Mouse (Mus musculus): ENCODE results near the gene Cdkal1. TPM values are rescaled to one million over a fixed set of nuclear protein-coding genes. Genes with fewer than 3 reads are reported as not detected.

The Cdkal1 gene
- polyA plus RNA-seq, 1 experiment = 5.6 TPM

DNA sequence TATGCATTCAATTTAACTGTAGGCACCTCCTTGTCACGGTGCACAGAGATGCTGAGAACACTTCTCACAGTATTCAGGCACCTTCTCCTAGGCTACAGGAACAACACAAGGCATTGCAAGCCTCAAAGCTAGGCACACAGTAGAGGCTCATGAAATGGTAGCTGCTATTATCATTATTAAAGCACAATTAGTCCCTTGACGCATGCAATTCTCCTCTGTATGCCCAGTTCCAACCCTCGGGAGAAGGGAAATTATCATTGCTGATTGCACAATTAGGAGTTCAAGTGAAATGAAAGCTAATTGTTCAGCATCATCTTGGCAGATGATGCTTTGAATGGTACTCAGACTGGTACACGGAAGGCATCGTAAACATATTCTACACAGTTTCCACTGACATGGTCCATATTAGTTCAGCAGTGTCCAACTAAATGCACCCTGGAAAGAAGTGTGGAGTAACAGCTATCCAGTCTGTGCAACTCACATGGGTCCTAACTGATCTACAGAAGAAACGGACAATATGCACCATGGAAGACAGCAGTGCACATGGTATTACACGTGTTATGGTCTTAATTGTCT is 506.0 kb downstream of the Cdkal1 start:
- H3K4me2 ChIP-seq (ENCODE audit: low read depth) = no peak overlapping the region
- no peak overlapping the region for H3ac ChIP-seq (ENCODE audit: control insufficient read depth, insufficient read length)
- no peaks in the 10 kb centered on the region for H3K27me3 ChIP-seq (ENCODE audit: control insufficient read depth, insufficient read depth, insufficient read length)
- H3K36me3 ChIP-seq (ENCODE audit: control insufficient read depth, insufficient read depth) = no peaks in the 10 kb centered on the region
- TF ChIP-seq TCF12 (IDR thresholded peaks at IDR 0.05; ENCODE audit: insufficient read depth, poor library complexity, severe bottlenecking) = no peak
- no peak for TF ChIP-seq CEBPB (IDR thresholded peaks at IDR 0.05; ENCODE audit: insufficient read depth, poor library complexity, severe bottlenecking)
- TF ChIP-seq REST (IDR thresholded peaks at IDR 0.05; ENCODE audit: insufficient read depth, insufficient read length) = no peak
- no peak for TF ChIP-seq TCF3 (IDR thresholded peaks at IDR 0.05; ENCODE audit: insufficient read length, low read depth)
- TF ChIP-seq POLR2AphosphoS2 (IDR thresholded peaks at IDR 0.05; ENCODE audit: insufficient read length, low read depth) = no peak
- TF ChIP-seq POLR2A (IDR thresholded peaks at IDR 0.05; ENCODE audit: insufficient read length, low read depth) = no peak
- TF ChIP-seq E2F4 (IDR thresholded peaks at IDR 0.05; ENCODE audit: insufficient read depth) = no peak
- TF ChIP-seq SRF (IDR thresholded peaks at IDR 0.05; ENCODE audit: control insufficient read depth, insufficient read length, low read depth) = no peak
- no peaks in the 10 kb centered on the region for H3K79me2 ChIP-seq (ENCODE audit: control insufficient read depth, insufficient read depth)
- no peak overlapping the region for H3K4me3 ChIP-seq

DNA sequence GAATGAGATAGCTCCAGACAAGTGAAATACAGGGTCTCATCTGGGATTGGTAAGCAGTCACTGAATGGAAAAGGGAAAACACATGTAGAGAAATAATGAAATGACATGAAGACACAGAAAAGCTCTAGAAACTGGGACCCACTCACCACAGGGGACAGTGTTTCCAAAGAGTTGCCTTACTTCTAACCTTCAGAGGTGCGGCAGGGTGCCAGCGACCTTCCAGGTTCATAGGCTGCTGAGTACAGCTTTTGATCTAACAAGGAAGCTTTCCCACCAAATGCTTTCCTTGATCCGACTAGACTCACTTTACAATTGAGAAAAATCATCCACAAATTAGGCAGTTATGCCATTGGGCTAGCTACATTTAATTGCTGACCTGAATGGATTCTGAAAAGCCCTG is 507.1 kb downstream of the Cdkal1 start:
- TF ChIP-seq SRF (IDR thresholded peaks at IDR 0.05; ENCODE audit: control insufficient read depth, insufficient read length, low read depth) (no peak), POLR2AphosphoS2 (IDR thresholded peaks at IDR 0.05; ENCODE audit: insufficient read length, low read depth) (no peak), CEBPB (IDR thresholded peaks at IDR 0.05; ENCODE audit: insufficient read depth, poor library complexity, severe bottlenecking) (no peak), E2F4 (IDR thresholded peaks at IDR 0.05; ENCODE audit: insufficient read depth) (no peak), TCF12 (IDR thresholded peaks at IDR 0.05; ENCODE audit: insufficient read depth, poor library complexity, severe bottlenecking) (no peak), MYOD1 (IDR thresholded peaks at IDR 0.05; ENCODE audit: control insufficient read depth in 1 of 3, insufficient read length in 2 of 3, low read depth in 2 of 3) (no peak), USF1 (IDR thresholded peaks at IDR 0.05; ENCODE audit: low read depth) (no peak), MYOG (IDR thresholded peaks at IDR 0.05; ENCODE audit: control insufficient read depth in 1 of 3, insufficient read depth in 1 of 3, insufficient read length in 2 of 3, low read depth in 2 of 3) (no peak), POLR2A (IDR thresholded peaks at IDR 0.05; ENCODE audit: insufficient read length, low read depth) (no peak), TCF3 (IDR thresholded peaks at IDR 0.05; ENCODE audit: insufficient read length, low read depth) (no peak), MAX (IDR thresholded peaks at IDR 0.05; ENCODE audit: low read depth) (no peak), REST (IDR thresholded peaks at IDR 0.05; ENCODE audit: insufficient read depth, insufficient read length) (no peak)
- no peaks in the 10 kb centered on the region for H3K36me3 ChIP-seq (ENCODE audit: control insufficient read depth, insufficient read depth)
- no peak overlapping the region for H3ac ChIP-seq (ENCODE audit: control insufficient read depth, insufficient read length)
- H3K79me2 ChIP-seq (ENCODE audit: control insufficient read depth, insufficient read depth) = no peaks in the 10 kb centered on the region
- H3K4me3 ChIP-seq = no peak overlapping the region
- H3K27me3 ChIP-seq (ENCODE audit: control insufficient read depth, insufficient read depth, insufficient read length) = no peaks in the 10 kb centered on the region
- no peak overlapping the region for H3K4me2 ChIP-seq (ENCODE audit: low read depth)

DNA sequence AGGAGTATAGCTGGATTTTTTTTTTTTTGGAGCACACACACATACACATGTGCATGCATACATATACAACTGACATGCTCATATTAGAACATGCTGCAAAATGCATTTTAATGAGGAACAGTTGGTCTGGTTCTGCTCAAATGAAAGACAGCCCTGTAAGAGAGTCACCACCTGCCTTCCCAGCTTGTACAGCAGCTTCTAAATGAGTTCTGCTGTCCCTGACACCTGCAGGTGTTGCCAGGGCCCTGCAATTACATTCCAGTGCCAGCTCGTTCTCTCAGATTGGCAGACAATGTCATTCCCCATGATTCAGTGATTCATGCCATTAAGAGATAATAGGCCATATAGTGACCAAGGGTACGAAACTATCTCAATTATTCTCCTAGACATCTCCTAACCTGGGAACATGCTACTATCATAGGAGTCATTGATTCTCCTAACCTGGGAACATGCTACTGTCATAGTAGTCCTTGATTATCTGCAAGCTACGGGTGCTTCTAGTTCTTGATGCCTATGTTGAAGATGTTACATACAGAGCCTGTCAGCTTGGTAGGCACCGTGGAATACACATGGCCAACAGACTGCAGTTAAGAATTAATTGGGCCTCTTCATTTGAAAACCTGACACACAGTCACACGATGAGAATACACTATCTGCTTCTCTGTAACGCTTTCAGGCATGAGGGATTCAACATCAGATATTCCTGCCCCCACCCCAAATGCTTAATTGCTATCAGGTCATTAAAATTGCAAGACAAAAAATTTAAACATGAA is 522.6 kb downstream of the Cdkal1 start:
- TF ChIP-seq TCF12 (IDR thresholded peaks at IDR 0.05; ENCODE audit: insufficient read depth, poor library complexity, severe bottlenecking) (no peak), MAX (IDR thresholded peaks at IDR 0.05; ENCODE audit: low read depth) (no peak), REST (IDR thresholded peaks at IDR 0.05; ENCODE audit: insufficient read depth, insufficient read length) (no peak), MYOD1 (IDR thresholded peaks at IDR 0.05; ENCODE audit: control insufficient read depth in 1 of 3, insufficient read length in 2 of 3, low read depth in 2 of 3) (no peak), TCF3 (IDR thresholded peaks at IDR 0.05; ENCODE audit: insufficient read length, low read depth) (no peak), CEBPB (IDR thresholded peaks at IDR 0.05; ENCODE audit: insufficient read depth, poor library complexity, severe bottlenecking) (no peak), MYOG (IDR thresholded peaks at IDR 0.05; ENCODE audit: control insufficient read depth in 1 of 3, insufficient read depth in 1 of 3, insufficient read length in 2 of 3, low read depth in 2 of 3) (no peak), SRF (IDR thresholded peaks at IDR 0.05; ENCODE audit: control insufficient read depth, insufficient read length, low read depth) (no peak), E2F4 (IDR thresholded peaks at IDR 0.05; ENCODE audit: insufficient read depth) (no peak)
- H3K27me3 ChIP-seq (ENCODE audit: control insufficient read depth, insufficient read depth, insufficient read length) = no peaks in the 10 kb centered on the region
- H3K4me2 ChIP-seq (ENCODE audit: low read depth) = no peak overlapping the region
- H3K79me2 ChIP-seq (ENCODE audit: control insufficient read depth, insufficient read depth) = no peaks in the 10 kb centered on the region
- no peaks in the 10 kb centered on the region for H3K36me3 ChIP-seq (ENCODE audit: control insufficient read depth, insufficient read depth)
- no peak overlapping the region for H3K4me3 ChIP-seq
- no peak overlapping the region for H3ac ChIP-seq (ENCODE audit: control insufficient read depth, insufficient read length)

DNA sequence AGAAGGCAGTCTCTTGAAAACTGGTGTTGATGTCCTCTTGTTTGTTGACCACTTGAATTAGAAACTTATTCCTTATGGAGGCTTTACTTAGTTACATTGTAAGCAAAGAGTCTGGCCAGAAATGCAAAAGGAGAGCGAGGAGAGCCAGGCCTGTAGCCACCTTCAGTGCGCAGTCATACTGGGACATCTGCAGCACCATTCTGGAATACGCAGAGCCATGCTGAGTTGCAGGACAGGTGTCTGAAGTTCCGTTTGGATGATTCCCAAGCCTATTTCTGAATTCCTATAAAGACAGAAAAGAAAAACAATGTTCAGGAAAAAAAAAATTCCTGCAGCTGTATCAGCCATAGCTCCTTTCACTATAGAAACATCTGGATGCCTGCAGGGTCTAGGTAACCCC is 529.5 kb downstream of the Cdkal1 start:
- no peak for TF ChIP-seq TCF12 (IDR thresholded peaks at IDR 0.05; ENCODE audit: insufficient read depth, poor library complexity, severe bottlenecking)
- TF ChIP-seq POLR2AphosphoS2 (IDR thresholded peaks at IDR 0.05; ENCODE audit: insufficient read length, low read depth) = no peak
- no peak for TF ChIP-seq MAX (IDR thresholded peaks at IDR 0.05; ENCODE audit: low read depth)
- no peak for TF ChIP-seq USF1 (IDR thresholded peaks at IDR 0.05; ENCODE audit: low read depth)
- no peak for TF ChIP-seq MYOG (IDR thresholded peaks at IDR 0.05; ENCODE audit: control insufficient read depth in 1 of 3, insufficient read depth in 1 of 3, insufficient read length in 2 of 3, low read depth in 2 of 3)
- TF ChIP-seq SRF (IDR thresholded peaks at IDR 0.05; ENCODE audit: control insufficient read depth, insufficient read length, low read depth) = no peak
- TF ChIP-seq E2F4 (IDR thresholded peaks at IDR 0.05; ENCODE audit: insufficient read depth) = no peak
- no peak for TF ChIP-seq POLR2A (IDR thresholded peaks at IDR 0.05; ENCODE audit: insufficient read length, low read depth)
- no peak for TF ChIP-seq CEBPB (IDR thresholded peaks at IDR 0.05; ENCODE audit: insufficient read depth, poor library complexity, severe bottlenecking)
- no peak for TF ChIP-seq REST (IDR thresholded peaks at IDR 0.05; ENCODE audit: insufficient read depth, insufficient read length)
- no peak for TF ChIP-seq TCF3 (IDR thresholded peaks at IDR 0.05; ENCODE audit: insufficient read length, low read depth)
- no peak for TF ChIP-seq MYOD1 (IDR thresholded peaks at IDR 0.05; ENCODE audit: control insufficient read depth in 1 of 3, insufficient read length in 2 of 3, low read depth in 2 of 3)
- Histone ChIP-seq H3K36me3 (ENCODE audit: control insufficient read depth, insufficient read depth) (no peaks in the 10 kb centered on the region), H3ac (ENCODE audit: control insufficient read depth, insufficient read length) (no peak overlapping the region), H3K4me3 (no peak overlapping the region), H3K4me2 (ENCODE audit: low read depth) (no peak overlapping the region), H3K27me3 (ENCODE audit: control insufficient read depth, insufficient read depth, insufficient read length) (no peaks in the 10 kb centered on the region), H3K79me2 (ENCODE audit: control insufficient read depth, insufficient read depth) (no peaks in the 10 kb centered on the region)

All from myocyte (in vitro differentiated cells).